Mouse (Mus musculus) T-helper 17 cell (primary cell): Measurements from ENCODE around the gene Gng7.

ENCODE experiments used
- in situ Hi-C, 2 experiments: fragments of 300-600 bp; cut with MboI, MseI; formaldehyde crosslinking; loops; 1 replicate in 1 of 2; 2 replicates in 1 of 2; pipeline ENCODE4 v1.15.1; 2025; ENCODE audit warnings: high pct_unique_total_duplicates in 2 of 2

The Gng7 gene

GRCm38 (mm10) chr10:80969298-80969697 is 45.4 kb downstream of the Gng7 start:
- in situ Hi-C loops = no loop called here

GRCm38 (mm10) chr10:80968106-80968505 is 46.6 kb downstream of the Gng7 start:
- in situ Hi-C loops = no loop called here

- in situ Hi-C loops = no loop called here
These were observed 47.6 kb downstream of the Gng7 start for GRCm38 (mm10) chr10:80967101-80967656.

DNA sequence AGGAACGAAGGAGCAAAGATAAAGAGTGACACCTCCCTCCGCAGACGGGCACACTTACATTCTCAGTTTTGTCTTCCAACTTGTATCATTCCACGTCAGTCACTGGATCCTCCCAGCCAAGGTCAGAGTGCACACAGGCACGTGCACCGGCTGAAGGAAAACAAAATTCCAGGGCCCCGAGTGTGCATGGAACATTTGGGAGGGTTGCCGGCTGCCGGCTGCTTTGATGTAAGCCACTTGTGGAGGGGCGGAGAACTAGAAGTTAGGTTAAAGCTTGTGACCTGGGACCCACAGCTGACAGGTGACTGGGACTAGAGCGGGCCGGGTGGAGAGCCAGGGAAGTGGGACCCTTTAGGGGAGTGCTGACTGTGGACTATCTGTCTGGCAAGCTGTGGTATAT is 48.4 kb downstream of the Gng7 start:
- in situ Hi-C loops = no loop called here

- in situ Hi-C loops = no loop called here
These were observed 51.4 kb downstream of the Gng7 start for GRCm38 (mm10) chr10:80963031-80963975.

DNA sequence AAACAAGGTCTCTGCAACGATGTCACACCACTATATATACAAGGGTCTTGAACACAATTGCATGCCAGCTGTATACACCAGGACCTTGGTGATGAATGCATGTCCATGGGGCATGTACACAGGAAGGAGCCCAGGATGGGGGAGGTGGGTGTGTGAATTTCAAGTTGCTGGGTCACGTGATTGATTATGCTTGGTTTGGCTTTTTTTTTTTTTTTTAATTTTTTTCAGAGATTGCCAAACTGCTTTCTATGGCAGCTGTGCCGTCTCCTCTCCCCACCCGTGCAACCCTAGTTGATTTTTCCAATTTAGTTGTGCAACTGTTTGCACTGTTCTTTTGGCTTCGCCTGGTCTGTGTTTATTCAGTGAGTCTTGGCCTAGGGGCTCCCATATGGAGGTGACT is 52.2 kb downstream of the Gng7 start:
- in situ Hi-C loops = no loop called here

- in situ Hi-C loops = no loop called here
These were observed 52.7 kb downstream of the Gng7 start for GRCm38 (mm10) chr10:80962051-80962472.

DNA sequence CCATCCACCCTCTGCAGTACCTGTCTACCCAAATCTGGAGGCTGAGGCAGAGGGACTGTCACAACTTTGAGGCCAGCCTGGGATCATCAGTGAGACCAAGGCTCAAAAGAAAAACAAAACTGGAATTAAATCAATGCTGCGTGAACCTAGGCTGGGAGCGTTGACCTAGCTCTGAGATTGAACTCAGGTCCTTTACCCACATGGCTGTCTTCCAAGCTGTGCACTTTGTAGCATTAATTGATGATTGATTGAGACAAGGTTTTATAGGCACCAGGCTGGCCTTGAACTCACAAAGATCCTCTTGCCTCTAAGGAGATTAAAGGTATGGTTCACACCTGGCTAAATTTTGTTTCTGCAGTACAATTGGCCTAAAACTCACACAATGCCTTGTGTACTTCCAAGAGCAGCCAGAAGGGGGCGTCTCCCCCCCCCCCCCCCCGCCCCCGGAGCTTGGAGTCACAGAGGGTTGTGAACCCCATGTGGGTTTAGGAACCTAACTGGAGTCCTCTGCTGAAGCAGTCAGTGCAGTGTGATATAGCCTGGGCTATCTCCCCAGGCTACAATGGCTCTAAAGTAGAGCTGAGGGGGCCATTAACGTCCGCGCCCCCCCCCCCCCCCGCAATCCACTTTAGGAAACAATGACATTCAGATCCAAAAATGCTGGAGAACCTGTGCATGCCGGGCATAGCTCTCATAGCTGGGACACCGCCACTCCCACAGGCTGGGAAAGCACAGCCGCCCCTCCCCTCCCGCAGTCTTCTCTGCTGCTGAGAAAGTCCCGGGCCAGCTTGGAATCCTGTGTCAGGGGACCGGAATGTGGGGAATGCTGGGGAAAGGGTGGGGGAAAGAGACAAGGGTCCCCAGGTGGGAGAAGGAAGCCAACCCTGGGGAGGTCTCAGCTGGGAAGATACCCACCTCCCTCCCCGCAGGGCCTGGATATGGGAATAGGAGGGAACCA is 53.9 kb downstream of the Gng7 start:
- in situ Hi-C loops = no loop called here

DNA sequence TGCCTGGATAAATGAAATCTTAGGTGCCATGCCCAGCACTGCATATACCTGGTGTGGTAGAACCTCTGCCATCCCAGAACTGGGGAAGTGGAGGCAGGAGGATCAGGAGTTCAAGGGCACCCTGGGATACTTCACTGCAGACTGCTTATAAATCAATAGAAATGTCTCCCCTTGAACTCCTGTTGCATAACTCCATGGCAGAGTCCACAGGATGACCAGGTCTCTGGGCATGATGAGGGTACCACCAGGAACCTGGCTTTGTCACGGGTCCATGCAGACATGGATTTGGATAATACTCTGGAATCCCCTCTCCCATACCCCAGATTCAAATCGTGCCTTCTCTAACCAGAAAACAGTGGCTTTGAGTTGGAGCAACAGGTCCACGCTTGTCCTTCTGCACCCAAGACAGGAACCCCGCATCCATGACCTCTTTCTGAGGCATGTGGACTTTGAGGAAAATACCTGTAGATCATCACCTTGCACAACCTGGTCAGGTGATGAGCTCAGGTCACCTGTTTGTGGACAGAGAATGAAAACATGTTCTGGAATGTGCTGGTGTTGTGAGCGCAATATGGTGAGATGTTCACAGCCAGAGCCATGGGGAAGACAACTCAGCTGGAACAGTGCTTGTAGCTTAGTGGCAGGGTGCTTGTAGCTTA is 55.6 kb downstream of the Gng7 start:
- in situ Hi-C loops = no loop called here

GRCm38 (mm10) chr10:80957791-80958190 is 57.0 kb downstream of the Gng7 start:
- in situ Hi-C loops = no loop called here

DNA sequence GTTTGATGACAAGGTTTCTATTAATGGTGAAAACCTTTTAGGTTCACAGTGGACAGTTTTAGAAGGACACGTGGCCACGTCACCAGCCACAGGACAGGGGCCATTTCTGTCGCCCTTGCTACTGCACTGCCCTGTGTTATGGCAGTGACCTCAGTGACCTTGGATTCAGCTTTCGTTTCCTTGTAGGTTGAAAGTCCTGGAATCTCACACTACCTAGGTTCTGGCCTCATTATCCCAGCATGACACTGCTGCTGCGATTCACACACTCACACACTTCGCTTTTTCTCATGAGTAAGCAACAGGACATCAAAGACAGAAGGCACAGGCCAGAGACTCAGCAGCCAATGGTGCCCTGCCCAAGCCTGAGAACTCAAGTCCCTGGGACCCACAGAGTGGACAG is 57.8 kb downstream of the Gng7 start:
- in situ Hi-C loops = no loop called here

DNA sequence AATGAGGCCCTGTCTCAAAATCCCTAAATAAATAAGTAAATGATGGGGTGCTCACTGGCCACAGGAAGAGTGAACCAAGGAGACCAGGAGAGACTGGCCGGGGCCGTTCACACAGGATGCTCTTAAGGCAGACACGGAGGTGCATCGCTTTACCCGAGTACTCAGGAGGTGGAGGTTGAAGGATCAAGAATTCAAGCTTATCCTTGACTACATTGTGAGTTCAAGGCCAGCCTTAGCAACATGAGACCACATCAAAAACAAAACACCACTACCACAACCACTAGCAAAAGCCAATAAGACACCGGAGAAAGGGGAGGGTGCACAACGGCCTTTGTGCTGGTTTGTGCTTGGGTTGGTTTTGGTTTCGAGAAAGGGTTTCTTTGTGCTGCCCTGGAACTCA is 58.4 kb downstream of the Gng7 start:
- in situ Hi-C loops = no loop called here

- in situ Hi-C loops = no loop called here
These were observed 59.2 kb downstream of the Gng7 start for GRCm38 (mm10) chr10:80955536-80955935.

DNA sequence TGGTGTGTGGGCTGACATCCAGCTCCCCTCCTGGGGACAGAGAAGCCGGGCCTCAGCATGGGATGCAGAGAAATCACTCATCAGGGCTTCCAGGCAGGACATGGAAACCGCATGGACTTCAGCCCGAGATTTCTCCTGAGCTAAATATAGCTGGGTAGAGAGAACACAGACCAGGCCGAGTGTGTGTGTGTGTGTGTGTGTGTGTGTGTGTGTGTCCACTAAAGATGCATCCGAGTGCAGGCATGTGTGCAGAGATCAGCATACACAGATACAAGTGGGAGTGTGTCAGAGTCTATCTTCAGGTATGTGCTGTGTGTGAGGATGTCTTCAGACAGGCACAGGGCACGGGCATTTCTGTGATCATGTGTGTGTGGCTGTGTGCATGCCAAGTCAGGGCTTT is 59.9 kb downstream of the Gng7 start:
- in situ Hi-C loops = no loop called here

DNA sequence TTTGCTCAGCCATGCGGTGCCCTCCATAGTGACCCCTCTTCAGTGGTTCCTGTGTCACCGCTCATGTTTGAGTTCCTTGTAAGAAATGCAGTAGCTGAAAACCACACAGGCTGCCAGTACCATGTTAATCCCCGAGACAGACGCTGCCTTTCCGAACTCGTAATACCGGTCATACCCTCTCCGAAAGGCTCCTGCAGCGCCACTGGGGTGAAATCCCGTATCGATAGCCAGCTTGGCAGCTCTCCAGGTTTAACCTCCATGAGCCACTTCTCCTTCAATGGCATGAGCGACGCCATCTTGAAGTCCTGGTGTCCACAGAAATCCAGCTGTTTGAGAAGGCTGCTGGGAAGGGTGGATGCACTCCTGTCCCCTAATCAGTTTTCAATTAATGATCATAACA is 60.3 kb downstream of the Gng7 start:
- in situ Hi-C loops = no loop called here

DNA sequence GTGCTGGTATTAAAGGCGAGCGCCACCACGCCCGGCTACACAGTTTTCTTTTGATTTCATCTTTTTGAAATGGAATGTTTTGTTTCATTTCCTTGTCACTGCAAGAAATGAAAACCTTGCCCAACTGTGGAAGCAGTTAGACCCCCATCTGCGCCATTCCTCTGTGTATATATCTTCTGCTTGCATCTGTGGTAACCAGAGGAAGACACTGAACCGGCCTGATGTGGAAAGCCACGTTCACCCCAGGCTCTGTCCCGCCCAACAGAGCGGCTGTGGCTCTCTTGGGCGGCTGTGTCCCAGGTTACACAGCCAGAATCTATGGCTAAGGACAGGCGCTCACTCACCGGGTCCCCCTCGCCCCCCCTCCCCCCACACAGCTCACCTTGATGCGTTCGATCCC is 62.3 kb downstream of the Gng7 start:
- in situ Hi-C loops = no loop called here

DNA sequence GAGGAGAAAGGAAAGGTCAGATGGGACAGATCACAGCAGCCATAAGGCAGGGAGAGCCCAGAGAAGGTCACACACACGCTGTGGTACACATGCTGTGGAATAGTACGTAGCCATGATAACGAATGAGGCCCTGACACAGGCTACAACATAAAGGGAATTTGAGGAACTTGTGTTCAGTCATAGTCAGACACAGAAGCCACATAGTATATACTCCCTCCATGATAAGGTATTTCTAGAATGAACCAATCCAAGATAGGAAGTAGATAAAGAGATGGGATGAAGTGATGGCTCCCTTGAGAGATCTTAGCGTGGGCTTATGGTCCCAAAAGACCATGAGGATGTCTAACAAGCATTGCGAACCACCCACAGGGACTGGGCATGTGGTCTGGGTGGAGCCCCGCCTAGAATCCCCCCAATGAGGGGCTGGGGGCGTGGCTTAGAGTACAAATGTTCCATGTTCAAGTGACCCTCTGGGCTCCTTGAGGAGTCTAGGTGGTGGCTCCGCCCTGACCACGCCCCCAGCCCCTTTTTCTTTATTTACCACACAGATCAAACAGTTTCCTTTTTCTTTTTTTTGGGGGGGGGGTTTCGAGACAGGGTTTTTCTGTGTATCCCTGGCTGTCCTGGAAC is 62.9 kb downstream of the Gng7 start:
- in situ Hi-C loops = no loop called here

DNA sequence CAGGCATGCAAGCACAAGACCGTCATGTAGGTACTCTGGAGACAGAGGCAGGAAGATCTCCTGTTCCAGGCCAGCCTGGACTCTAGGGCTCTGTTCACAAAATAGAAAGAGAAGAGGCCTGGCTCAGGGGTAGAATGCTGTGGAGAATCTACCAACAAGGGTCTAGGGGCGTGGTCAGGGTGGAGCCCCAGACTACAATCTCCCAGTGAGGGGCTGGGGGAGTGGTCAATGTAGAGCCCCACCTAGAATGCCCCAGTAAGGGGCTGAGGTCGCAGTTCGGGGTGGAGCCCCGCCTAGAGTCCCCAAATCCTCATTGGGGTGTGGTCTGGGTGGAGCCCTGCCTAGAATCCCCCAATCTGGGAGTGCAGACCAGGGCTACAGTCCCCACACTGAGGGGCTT is 64.4 kb downstream of the Gng7 start:
- in situ Hi-C loops = no loop called here

DNA sequence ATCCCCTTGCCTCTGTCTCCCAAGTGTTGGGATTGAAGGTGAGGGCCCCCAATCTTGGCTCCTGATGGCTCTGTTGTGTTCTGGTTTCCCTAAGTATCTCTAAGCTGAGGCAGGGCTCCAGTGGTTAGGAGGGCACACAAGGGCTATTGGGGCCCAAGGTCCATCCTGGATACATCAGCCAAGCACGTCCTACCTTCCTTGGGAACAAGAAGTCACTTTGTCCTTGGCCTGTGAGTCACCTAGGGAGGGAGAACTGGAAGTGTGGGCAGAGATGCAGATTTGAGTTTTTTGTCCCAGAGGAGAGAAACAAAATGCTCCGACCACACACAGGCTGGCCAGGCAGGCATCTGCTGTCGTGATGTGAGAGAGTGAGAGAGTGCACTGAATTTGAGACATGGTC is 65.7 kb downstream of the Gng7 start:
- in situ Hi-C loops = loop anchor here (10.0 to 25.0 kb wide), 2 partner anchors 64 to 1813 kb away; partner anchors contain the start of gene Nfyb (in 1 of the 2)

- in situ Hi-C loops = loop anchor here (10.0 to 25.0 kb wide), 2 partner anchors 64 to 1814 kb away; partner anchors contain the start of gene Nfyb (in 1 of the 2)
These were observed 66.2 kb downstream of the Gng7 start for GRCm38 (mm10) chr10:80948570-80948969.

GRCm38 (mm10) chr10:80947802-80948201 is 66.9 kb downstream of the Gng7 start:
- in situ Hi-C loops = loop anchor here (10.0 to 25.0 kb wide), 2 partner anchors 63 to 1814 kb away; partner anchors contain the start of gene Nfyb (in 1 of the 2)
